Mouse (Mus musculus): Measurements from ENCODE around the gene Mmp27. TPM values are rescaled to one million over a fixed set of nuclear protein-coding genes. Genes with fewer than 3 reads are reported as not detected.

Mmp27 gene
- not detected in 2 replicates for polyA plus RNA-seq (2016; fragmentation: Nextera tagmentation; extraction: Ambion mirVana)

DNA sequence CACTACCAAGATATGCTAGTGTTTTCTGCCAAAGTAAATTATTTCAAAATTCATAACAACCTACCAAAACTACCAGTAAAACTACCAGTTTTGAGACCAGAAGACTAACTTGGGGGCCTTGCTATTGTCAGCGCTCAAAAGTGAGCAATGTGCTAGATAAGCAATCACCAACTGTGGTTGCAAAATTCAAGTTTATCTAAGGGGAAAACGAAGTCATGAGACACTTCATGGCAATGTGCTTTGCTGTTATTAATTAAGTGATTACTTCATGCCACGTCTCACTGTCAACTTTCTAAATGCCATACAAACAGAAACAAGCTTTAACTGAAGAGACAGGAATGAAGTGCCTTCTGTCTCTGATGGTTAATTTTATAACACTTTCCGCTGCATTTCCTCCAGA is at the start of gene Mmp27:
Mmp27 (plus strand) TSS at position 235 of the 400 bp plus-strand sequence.
- Histone ChIP-seq H3K9me3 (no peaks in the 10 kb centered on the region), H3K27ac (replicated peaks) (no peak within 1 kb of the TSS), H3K4me2 (replicated peaks) (no peak within 1 kb of the TSS), H3K4me3 (no peak within 1 kb of the TSS), H3K36me3 (no peaks in the 10 kb centered on the region), H3K4me1 (no peaks in the 10 kb centered on the region), H3K9ac (replicated peaks) (no peak within 1 kb of the TSS), H3K27me3 (no peaks in the 10 kb centered on the region)
- no peak for ATAC-seq (ENCODE audit: low FRiP score, low read depth)
- WGBS: 84% methylated on average over 4 of the region's 4 CpGs

DNA sequence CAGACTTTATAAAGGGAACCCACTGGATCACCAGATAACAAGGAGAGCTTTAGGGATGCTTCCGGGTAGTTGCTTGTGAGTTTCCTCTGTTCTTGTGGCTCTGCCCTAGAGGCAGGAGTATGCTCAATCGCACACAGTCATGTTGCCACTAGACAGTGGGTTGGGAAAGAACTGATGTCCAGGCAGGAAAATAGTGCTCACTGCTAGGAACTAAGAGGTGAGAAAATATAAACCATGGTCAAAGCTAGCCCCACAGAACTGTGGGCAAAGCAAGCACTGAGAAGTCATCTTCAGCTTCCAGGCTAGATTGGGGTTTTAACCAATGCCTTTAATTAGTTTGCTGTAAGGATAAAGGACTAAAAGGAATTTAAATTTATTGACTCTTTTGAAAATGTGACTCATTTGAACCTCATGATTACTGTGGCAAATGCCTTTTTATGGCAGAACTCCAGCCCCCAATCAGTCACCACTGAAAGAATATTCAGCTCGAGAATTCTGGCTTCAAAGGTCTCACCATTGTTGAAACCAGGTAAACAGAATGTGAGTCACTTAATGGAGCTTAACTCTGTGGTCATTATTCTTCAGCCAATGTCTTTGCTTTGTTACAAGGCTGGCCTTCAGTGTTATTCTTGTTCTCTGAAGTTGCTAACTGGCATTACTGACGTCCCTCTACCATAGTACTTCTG is 44.8 kb upstream of the Mmp27 start:
- Histone ChIP-seq H3K4me3 (no peak overlapping the region), H3K27me3 (no peaks in the 10 kb centered on the region), H3K36me3 (no peaks in the 10 kb centered on the region), H3K27ac (replicated peaks) (no peak overlapping the region), H3K9me3 (no peaks in the 10 kb centered on the region), H3K4me2 (replicated peaks) (no peak overlapping the region), H3K9ac (replicated peaks) (no peak overlapping the region), H3K4me1 (no peaks in the 10 kb centered on the region)
- 71% methylated on average over 4 of the region's 4 CpGs for WGBS
- no peak for ATAC-seq (ENCODE audit: low FRiP score, low read depth)

DNA sequence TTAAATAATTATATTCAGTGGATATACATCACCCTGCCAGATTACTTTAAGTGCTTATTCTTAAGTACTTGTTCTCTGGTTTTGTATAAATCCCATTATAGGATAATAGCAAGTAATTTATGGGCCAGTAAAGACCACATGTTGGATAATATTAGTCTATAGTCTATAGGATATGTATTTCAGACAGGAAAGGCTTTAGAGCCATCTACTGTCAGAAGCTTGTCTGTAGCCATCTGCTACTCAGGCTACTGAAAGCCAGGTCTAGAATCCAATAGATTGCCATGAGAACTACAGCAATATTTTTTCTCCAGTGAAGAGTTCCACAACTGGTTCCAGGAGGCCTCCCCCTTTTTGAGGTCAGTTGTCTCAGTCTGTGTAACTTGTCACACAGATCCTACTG is 28.4 kb upstream of the Mmp27 start:
- Histone ChIP-seq H3K36me3 (no peaks in the 10 kb centered on the region), H3K4me3 (no peak overlapping the region), H3K9ac (replicated peaks) (no peak overlapping the region), H3K27me3 (no peaks in the 10 kb centered on the region), H3K4me2 (replicated peaks) (no peak overlapping the region), H3K9me3 (no peaks in the 10 kb centered on the region), H3K4me1 (no peaks in the 10 kb centered on the region), H3K27ac (replicated peaks) (no peak overlapping the region)
- no peak for ATAC-seq (ENCODE audit: low FRiP score, low read depth)

DNA sequence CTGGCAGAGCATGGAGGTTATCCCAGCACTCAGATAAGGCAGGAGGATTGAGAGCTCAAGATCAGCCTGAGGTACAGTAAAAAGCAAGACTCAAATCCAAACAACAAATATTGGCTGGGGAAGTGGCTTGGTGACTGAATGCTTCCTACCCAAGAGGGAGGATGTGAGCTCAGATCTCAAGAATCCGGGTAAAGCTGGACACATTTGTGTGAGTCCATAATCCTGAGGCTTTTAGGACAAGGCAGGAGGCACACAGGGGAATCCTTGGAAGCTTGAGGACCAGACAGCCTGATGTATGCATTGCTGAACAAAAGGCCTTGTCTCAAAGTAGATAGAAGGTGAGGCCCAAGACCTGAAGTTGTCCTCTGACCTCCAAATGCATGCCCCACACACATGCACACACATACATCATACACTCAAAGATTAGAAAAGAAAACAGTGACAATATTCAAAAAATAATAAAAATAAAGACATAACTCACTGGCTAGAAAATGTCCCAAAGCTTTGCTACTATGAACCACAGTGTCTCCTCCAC is 26.2 kb upstream of the Mmp27 start:
- H3K36me3 ChIP-seq: no peaks in the 10 kb centered on the region
- H3K4me3 ChIP-seq: no peak overlapping the region
- H3K9ac ChIP-seq (replicated peaks): no peak overlapping the region
- WGBS: 72% methylated on average over 1 of the region's 1 CpGs
- H3K9me3 ChIP-seq: no peaks in the 10 kb centered on the region
- no peak overlapping the region for H3K27ac ChIP-seq (replicated peaks)
- no peaks in the 10 kb centered on the region for H3K4me1 ChIP-seq
- no peak overlapping the region for H3K4me2 ChIP-seq (replicated peaks)
- ATAC-seq (ENCODE audit: low FRiP score, low read depth): no peak
- H3K27me3 ChIP-seq: no peaks in the 10 kb centered on the region

DNA sequence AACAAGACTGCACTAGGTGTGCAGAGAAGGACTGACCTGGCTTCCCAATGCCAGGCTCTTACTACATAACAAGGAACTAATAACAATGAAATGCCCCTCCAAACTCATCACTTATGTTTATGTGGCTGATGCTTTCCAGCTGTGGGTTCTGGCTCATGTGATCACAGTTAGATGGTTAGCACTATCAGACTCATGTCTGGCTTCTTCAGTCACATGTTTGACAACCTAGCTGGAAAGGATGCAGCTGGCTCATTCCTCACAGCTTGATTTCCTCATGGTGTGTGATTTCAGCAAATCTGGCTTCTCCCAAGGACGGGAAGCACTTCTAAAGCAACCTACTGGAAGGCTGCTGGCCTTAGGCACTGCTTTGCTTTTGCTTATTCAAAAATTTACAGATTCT is 25.7 kb upstream of the Mmp27 start:
- Histone ChIP-seq H3K4me3 (no peak overlapping the region), H3K9ac (replicated peaks) (no peak overlapping the region), H3K27ac (replicated peaks) (no peak overlapping the region), H3K9me3 (no peaks in the 10 kb centered on the region), H3K36me3 (no peaks in the 10 kb centered on the region), H3K4me1 (no peaks in the 10 kb centered on the region), H3K4me2 (replicated peaks) (no peak overlapping the region), H3K27me3 (no peaks in the 10 kb centered on the region)
- ATAC-seq (ENCODE audit: low FRiP score, low read depth): no peak
- WGBS: 48% methylated on average over 1 of the region's 1 CpGs

DNA sequence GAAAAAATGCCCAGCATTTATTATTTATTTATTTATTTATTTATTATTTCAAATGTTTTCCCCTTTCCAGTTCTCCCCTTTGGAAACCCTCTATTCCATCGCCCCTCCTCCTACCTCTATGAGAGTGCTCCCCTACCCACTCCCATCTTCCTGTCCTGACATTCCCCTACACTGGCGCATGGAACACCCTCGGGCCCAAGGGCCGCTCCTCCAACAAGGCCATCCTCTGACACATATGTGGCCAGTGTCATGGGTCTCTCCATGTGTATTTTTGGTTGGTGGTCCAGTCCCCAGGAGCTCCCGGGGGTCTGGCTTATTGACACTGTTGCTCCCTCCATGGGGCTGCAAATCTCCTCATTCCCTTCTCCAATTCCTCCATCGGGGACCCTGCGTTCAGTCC is 25.3 kb upstream of the Mmp27 start:
- Histone ChIP-seq H3K4me1 (no peaks in the 10 kb centered on the region), H3K27me3 (no peaks in the 10 kb centered on the region), H3K4me3 (no peak overlapping the region), H3K36me3 (no peaks in the 10 kb centered on the region), H3K27ac (replicated peaks) (no peak overlapping the region), H3K9ac (replicated peaks) (no peak overlapping the region), H3K9me3 (no peaks in the 10 kb centered on the region), H3K4me2 (replicated peaks) (no peak overlapping the region)
- no peak for ATAC-seq (ENCODE audit: low FRiP score, low read depth)
- 87% methylated on average over 7 of the region's 7 CpGs for WGBS

DNA sequence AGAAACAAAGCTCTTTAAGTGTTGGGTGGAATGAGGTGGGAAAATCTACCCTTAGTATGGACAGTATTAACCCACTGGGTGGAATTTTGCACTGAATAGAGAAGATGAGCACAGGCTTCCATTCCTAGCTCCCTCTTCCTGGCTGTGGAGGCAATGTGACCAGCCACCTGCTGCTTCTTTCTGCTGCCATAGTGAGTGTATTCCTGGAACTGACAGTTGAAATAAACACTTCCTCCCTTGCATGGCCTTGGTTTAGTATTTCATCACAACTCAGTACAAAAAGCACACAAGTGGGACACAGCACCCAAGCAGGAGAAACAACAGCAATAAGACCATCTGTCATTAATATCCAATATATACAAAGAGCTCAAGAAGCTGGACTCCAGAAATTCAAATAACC is 19.3 kb upstream of the Mmp27 start:
- no peak for ATAC-seq (ENCODE audit: low FRiP score, low read depth)
- no peaks in the 10 kb centered on the region for H3K4me1 ChIP-seq
- no peak overlapping the region for H3K9ac ChIP-seq (replicated peaks)
- no peaks in the 10 kb centered on the region for H3K36me3 ChIP-seq
- H3K27ac ChIP-seq (replicated peaks): no peak overlapping the region
- no peaks in the 10 kb centered on the region for H3K9me3 ChIP-seq
- H3K27me3 ChIP-seq: no peaks in the 10 kb centered on the region
- no peak overlapping the region for H3K4me3 ChIP-seq
- H3K4me2 ChIP-seq (replicated peaks): no peak overlapping the region

DNA sequence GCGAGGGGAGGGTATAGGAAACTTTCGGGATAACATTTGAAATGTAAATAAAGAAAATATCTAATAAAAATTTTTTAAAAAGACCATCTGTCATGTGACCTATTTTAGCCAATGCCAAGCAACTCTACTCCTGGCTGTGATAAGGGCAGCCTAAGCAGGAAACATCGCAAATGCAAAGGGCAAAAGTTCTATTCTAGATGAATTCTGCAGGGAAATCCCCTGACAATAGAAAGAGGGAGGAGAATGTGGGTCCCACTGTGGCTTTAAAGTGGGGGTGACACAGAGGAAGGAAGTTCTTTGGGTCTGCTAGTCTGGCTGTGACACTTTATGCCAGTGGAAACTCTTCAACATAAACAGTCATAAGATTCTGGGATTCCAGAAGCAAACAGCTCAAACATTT is 17.7 kb upstream of the Mmp27 start:
- Histone ChIP-seq H3K27me3 (no peaks in the 10 kb centered on the region), H3K4me2 (replicated peaks) (no peak overlapping the region), H3K9me3 (no peaks in the 10 kb centered on the region), H3K9ac (replicated peaks) (no peak overlapping the region), H3K4me1 (no peaks in the 10 kb centered on the region), H3K27ac (replicated peaks) (no peak overlapping the region), H3K4me3 (no peak overlapping the region), H3K36me3 (no peaks in the 10 kb centered on the region)
- ATAC-seq (ENCODE audit: low FRiP score, low read depth): no peak
- WGBS: 86% methylated on average over 3 of the region's 3 CpGs

DNA sequence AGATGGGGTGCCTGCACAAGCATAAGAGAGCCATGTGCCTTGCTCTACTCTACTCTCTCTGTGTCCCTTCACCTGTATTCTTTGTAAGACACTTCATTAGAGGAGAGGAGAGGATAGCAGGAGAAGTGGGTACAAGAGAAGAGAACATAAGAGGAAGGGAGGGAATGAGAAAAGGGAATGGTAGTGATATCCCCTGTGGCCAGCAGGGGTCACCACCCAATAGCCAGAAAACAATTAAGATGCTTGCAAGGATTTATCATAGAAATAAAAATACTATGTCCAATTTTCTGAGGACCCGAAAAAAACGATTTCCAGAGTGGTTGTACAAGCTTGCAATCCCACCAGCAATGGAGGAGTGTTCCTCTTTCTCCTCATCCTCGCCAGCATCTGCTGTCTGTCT is 16.8 kb upstream of the Mmp27 start:
- Histone ChIP-seq H3K4me1 (no peaks in the 10 kb centered on the region), H3K9me3 (no peaks in the 10 kb centered on the region), H3K27me3 (no peaks in the 10 kb centered on the region), H3K9ac (replicated peaks) (no peak overlapping the region), H3K27ac (replicated peaks) (no peak overlapping the region), H3K4me2 (replicated peaks) (no peak overlapping the region), H3K4me3 (no peak overlapping the region), H3K36me3 (no peaks in the 10 kb centered on the region)
- 43% methylated on average over 3 of the region's 3 CpGs for WGBS
- ATAC-seq (ENCODE audit: low FRiP score, low read depth): no peak

DNA sequence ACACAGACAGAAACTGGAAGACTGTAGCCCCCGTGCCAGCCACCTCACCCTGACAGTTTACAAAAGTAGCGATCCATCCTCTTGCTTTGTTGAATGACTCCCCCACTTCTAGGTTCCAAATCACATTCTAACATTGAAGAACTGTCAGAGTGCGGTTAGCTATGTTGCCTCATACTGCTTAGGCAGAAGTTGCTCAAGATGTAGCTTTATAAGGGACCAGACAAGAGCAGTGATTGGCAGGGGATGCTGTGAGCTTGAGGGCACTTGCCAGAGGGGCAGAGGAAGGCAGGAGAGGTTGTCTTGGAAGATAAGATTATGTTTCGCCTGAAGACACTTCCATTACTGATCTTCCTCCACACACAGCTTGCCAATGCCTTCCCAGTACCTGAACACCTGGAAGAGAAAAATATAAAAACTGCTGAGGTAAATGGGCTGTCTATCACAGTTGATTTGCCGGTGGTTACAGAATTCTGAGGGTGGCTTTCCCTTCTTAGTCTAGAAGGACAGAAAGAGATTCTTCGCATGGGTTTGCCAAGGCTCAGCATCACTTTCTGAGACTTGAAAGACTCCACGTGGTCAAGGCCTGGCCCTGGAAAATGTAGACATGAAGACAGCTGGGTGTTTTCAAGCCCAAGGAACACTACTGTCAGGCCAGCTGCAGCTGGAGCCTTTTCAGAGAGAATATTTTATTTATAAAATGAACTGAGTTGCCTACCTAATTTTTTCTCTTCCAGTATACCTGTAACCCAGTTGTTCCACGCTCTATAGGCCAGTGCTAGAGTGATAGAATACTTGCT is 12.8 kb upstream of the Mmp27 start, which contains the start of gene Mmp8:
Mmp8 (plus strand) TSS at position 236 of the 797 bp plus-strand sequence.
- Histone ChIP-seq H3K36me3 (no peaks in the 10 kb centered on the region), H3K4me3 (no peak within 1 kb of the TSS), H3K9ac (replicated peaks) (no peak within 1 kb of the TSS), H3K4me2 (replicated peaks) (no peak within 1 kb of the TSS), H3K27me3 (no peaks in the 10 kb centered on the region), H3K9me3 (no peaks in the 10 kb centered on the region), H3K27ac (replicated peaks) (no peak within 1 kb of the TSS), H3K4me1 (no peaks in the 10 kb centered on the region)
- ATAC-seq (ENCODE audit: low FRiP score, low read depth): no peak
- 88% methylated on average over 8 of the region's 8 CpGs for WGBS

DNA sequence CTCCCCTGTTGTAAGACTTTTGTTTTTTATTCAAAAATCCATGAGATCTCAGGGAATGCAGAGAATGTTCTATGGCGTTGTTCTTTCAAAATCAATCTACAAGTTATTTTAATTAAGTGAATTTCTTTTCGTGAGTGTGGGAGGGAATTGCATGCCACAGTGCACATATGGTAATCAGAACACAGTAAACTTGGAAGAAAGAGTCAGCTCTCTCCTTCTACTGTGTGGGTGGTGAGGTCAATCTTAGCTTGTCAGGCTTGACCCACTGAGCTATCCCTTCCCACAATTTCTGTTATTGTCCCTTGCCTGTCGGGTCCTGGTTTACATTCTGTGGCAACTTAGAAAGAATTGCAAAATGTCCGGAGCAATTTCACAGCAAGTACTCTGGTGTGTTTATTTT is 11.2 kb upstream of the Mmp27 start:
- Histone ChIP-seq H3K4me2 (replicated peaks) (no peak overlapping the region), H3K36me3 (no peaks in the 10 kb centered on the region), H3K9me3 (no peaks in the 10 kb centered on the region), H3K27me3 (no peaks in the 10 kb centered on the region), H3K27ac (replicated peaks) (no peak overlapping the region), H3K4me3 (no peak overlapping the region), H3K4me1 (no peaks in the 10 kb centered on the region), H3K9ac (replicated peaks) (no peak overlapping the region)
- 63% methylated on average over 4 of the region's 4 CpGs for whole genome bisulfite sequencing
- no peak for ATAC-seq (ENCODE audit: low FRiP score, low read depth)

DNA sequence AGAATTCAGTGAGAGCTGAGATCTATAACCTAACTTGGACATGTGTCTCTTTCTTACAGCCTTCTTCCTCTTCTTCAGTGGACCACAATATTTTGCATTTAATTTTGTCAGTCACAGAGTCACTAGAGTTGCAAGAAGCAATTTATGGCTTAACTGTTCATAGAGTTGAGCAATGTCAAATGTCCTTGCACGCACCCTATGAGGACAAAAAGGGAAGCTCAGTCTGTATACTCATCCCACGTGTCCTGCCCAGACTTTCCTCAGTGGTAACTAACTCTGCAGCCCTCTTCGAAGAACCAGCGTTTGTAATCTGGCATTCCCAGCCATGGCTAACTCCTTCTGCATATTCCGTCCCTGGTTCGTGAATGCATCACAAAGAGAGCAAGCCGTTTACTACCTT is 3.8 kb upstream of the Mmp27 start:
- H3K36me3 ChIP-seq: no peaks in the 10 kb centered on the region
- H3K4me3 ChIP-seq: no peak overlapping the region
- WGBS: 65% methylated on average over 7 of the region's 7 CpGs
- H3K9ac ChIP-seq (replicated peaks): no peak overlapping the region
- no peak overlapping the region for H3K4me2 ChIP-seq (replicated peaks)
- H3K4me1 ChIP-seq: no peaks in the 10 kb centered on the region
- no peaks in the 10 kb centered on the region for H3K9me3 ChIP-seq
- no peak overlapping the region for H3K27ac ChIP-seq (replicated peaks)
- no peaks in the 10 kb centered on the region for H3K27me3 ChIP-seq
- no peak for ATAC-seq (ENCODE audit: low FRiP score, low read depth)
